Mouse (Mus musculus) cerebellum, adult 2 months (tissue): ENCODE data around the gene Ilkap. TPM values are rescaled to one million over a fixed set of nuclear protein-coding genes. Genes with fewer than 3 reads are reported as not detected.

ENCODE experiments used
- DNase-seq, 2 experiments: peaks; one replicate each; pipeline ENCODE4 v3.0.0; 2021
- H3K27ac ChIP-seq: fragments of 200-500 bp; 2 replicates; pipeline ENCODE4 v1.5.1; 2012; ENCODE audit warnings: low read length, control low read depth, inconsistent platforms; ENCODE audit not compliant: insufficient read depth
- H3K27me3 ChIP-seq: fragments of 200-500 bp; 2 replicates; pipeline ENCODE4 v1.6.1; 2012; ENCODE audit warnings: inconsistent platforms, mild to moderate bottlenecking, low read length, moderate library complexity; ENCODE audit not compliant: control insufficient read depth, insufficient read depth
- H3K4me1 ChIP-seq: fragments of 200-500 bp; 2 replicates; pipeline ENCODE4 v1.6.1; 2011; ENCODE audit warnings: low read length; ENCODE audit not compliant: control insufficient read depth, insufficient read depth
- H3K4me3 ChIP-seq: fragments of 200-500 bp; replicated peaks from 2 replicates; pipeline ENCODE3; 2011; ENCODE audit warnings: mild to moderate bottlenecking, low read depth, low read length, control low read depth; ENCODE audit not compliant: insufficient read depth
- CTCF ChIP-seq: fragments of 200-500 bp; IDR thresholded peaks from 2 replicates; pipeline ENCODE4 v1.5.1; 2011; ENCODE audit warnings: low read depth, mild to moderate bottlenecking, control low read depth, low read length, moderate library complexity, borderline replicate concordance; ENCODE audit not compliant: insufficient read depth
- POLR2A ChIP-seq: fragments of 200-500 bp; IDR thresholded peaks from 2 replicates; pipeline ENCODE4 v1.6.1; 2011; ENCODE audit warnings: low read length, control low read depth, borderline replicate concordance; ENCODE audit not compliant: insufficient read depth
- WGBS: fragments of 180-500 bp; shearing (Covaris S2); methylation state at CpG from one replicate; pipeline ENCODE4 v1.1.7; 2018; 5-methylcytosine and 5-hydroxymethylcytosine counted together
- polyA plus RNA-seq: library from polyadenylated mRNA; depleted of rRNA; stranded (reverse); fragments of >200 nt; gene quantifications from 2 replicates; pipeline ENCODE4 v1.2.3, GENCODE M21; 2012

The Ilkap gene
- polyA plus RNA-seq, 1 experiment, result 103 TPM

- no peaks in the 10 kb centered on the region for H3K4me1 ChIP-seq
- TF ChIP-seq CTCF (no peak), POLR2A (no peak)
- no peak within 1 kb of the TSS for H3K27ac ChIP-seq
- DNase-seq, result no peak
- H3K27me3 ChIP-seq, result no peaks in the 10 kb centered on the region
- 63% methylated on average over 4 of the region's 4 CpGs for WGBS
- no peak within 1 kb of the TSS for H3K4me3 ChIP-seq
These were observed 47.8 kb downstream of the Ilkap start, which contains the start of gene Klhl30 for GRCm38 (mm10) chr1:91350841-91351240. Klhl30 (plus strand) TSS chr1:91351016.

- peak; percentile 52 to 68 for DNase-seq
- H3K4me1 ChIP-seq, result no peaks in the 10 kb centered on the region
- H3K4me3 ChIP-seq, result no peak overlapping the region
- WGBS, result 38% methylated on average over 3 of the region's 3 CpGs
- no peak overlapping the region for H3K27ac ChIP-seq
- no peak for TF ChIP-seq POLR2A
- peak; percentile 89 for TF ChIP-seq CTCF
- H3K27me3 ChIP-seq, result peaks cover 2% of the 10 kb centered on the region; the same call in 1 of the 2 replicates
These were observed 51.7 kb downstream of the Ilkap start for GRCm38 (mm10) chr1:91346892-91347291.

- TF ChIP-seq CTCF, result no peak
- Histone ChIP-seq H3K4me1 (no peaks in the 10 kb centered on the region), H3K27me3 (peaks cover 2% of the 10 kb centered on the region; the same call in 1 of the 2 replicates), H3K27ac (no peak overlapping the region), H3K4me3 (no peak overlapping the region)
- 2% methylated on average over 68 of the region's 68 CpGs for WGBS
- peak; percentile 18 to 19 for DNase-seq
These were observed 53.5 kb downstream of the Ilkap start for GRCm38 (mm10) chr1:91344921-91345685.

- TF ChIP-seq POLR2A, result no peak
- no peak for TF ChIP-seq CTCF
- Histone ChIP-seq H3K27me3 (peaks cover 2% of the 10 kb centered on the region; the same call in 1 of the 2 replicates), H3K27ac (no peak overlapping the region), H3K4me3 (no peak overlapping the region), H3K4me1 (no peaks in the 10 kb centered on the region)
- DNase-seq, result peak in 1 of 2 experiments; percentile 18
- WGBS, result 24% methylated on average over 3 of the region's 3 CpGs
These were observed 54.6 kb downstream of the Ilkap start for GRCm38 (mm10) chr1:91344001-91344400.

GRCm38 (mm10) chr1:91337355-91337754 lies 61.3 kb downstream of the Ilkap start:
- Histone ChIP-seq H3K27me3 (no peaks in the 10 kb centered on the region), H3K4me3 (no peak overlapping the region), H3K4me1 (no peaks in the 10 kb centered on the region), H3K27ac (no peak overlapping the region)
- TF ChIP-seq CTCF (no peak), POLR2A (no peak)
- DNase-seq, result no peak
- 88% methylated on average over 7 of the region's 7 CpGs for WGBS

- Histone ChIP-seq H3K4me3 (no peak overlapping the region), H3K4me1 (no peaks in the 10 kb centered on the region), H3K27ac (no peak overlapping the region), H3K27me3 (no peaks in the 10 kb centered on the region)
- TF ChIP-seq POLR2A, result no peak
- no peak for TF ChIP-seq CTCF
- no peak for DNase-seq
These were observed 65.0 kb downstream of the Ilkap start for GRCm38 (mm10) chr1:91333582-91333981.

GRCm38 (mm10) chr1:91332102-91332501 lies 66.5 kb downstream of the Ilkap start:
- TF ChIP-seq POLR2A (no peak), CTCF (no peak)
- Histone ChIP-seq H3K4me3 (no peak overlapping the region), H3K27ac (no peak overlapping the region), H3K4me1 (no peaks in the 10 kb centered on the region), H3K27me3 (no peaks in the 10 kb centered on the region)
- WGBS, result 31% methylated on average over 4 of the region's 4 CpGs
- DNase-seq, result no peak

- Histone ChIP-seq H3K4me3 (no peak overlapping the region), H3K27ac (no peak overlapping the region), H3K27me3 (no peaks in the 10 kb centered on the region), H3K4me1 (peaks cover 17% of the 10 kb centered on the region)
- no peak for TF ChIP-seq POLR2A
- TF ChIP-seq CTCF, result no peak
- no peak for DNase-seq
- 75% methylated on average over 4 of the region's 4 CpGs for WGBS
These were observed 73.0 kb downstream of the Ilkap start for GRCm38 (mm10) chr1:91325488-91326042.
